In the genomic region with DNA sequence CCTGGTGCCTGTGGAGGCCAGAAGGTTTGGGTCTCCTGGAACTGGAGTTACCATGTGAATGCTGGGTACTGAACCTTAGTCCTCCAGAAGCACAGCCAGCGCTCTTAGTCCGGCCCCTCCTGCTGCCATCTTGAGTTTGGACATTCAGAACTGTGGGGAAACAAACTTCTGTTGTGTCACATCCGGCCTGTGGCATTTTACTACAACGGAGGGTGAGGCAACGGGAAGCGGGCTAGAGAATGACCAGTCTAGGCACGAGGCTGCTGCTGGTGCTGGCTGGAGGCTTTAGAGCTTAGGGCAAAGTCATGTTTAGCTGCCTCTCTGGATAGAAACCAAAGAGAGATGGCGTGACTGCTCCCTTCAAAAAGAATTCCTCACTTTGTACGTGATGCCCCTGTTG, we compare ENCODE assay signal across 32 mouse cellular contexts. TPM values are rescaled to one million over a fixed set of nuclear protein-coding genes. Genes with fewer than 3 reads are reported as not detected.
DNase-seq lines count a peak whose midpoint lies in the region; ATAC-seq and TF ChIP-seq lines count a peak whose summit lies in the region.
"Had no signal": no experiment of that assay in that cellular context is flagged by ENCODE, and none has a peak within 500 bp of the region (broad histone marks: within the 10 kb centered on the region; RNA-seq: fewer than 3 reads in every experiment).

No protein-coding gene starts in this region.

- no peak for ATAC-seq in midbrain, postnatal 0 days (ENCODE audit: low FRiP score)
- ATAC-seq in hematopoietic stem cell, adult 5-6 weeks (replicated peaks in 1 of 2; ENCODE audit: insufficient read depth in 1 of 2, low FRiP score in 2 of 2, low TSS enrichment in 1 of 2, low read depth in 1 of 2, poor library complexity in 2 of 2, severe bottlenecking in 2 of 2), result peak; percentile 49 to 85; a peak in 2 of 4 replicates
- ATAC-seq: CD4-positive, CD25-positive, alpha-beta regulatory T cell, adult 4 months; hindbrain, embryonic 16.5 days; intestine, embryonic 15.5 days; midbrain, embryonic 15.5 days had no signal

- intact Hi-C loops in heart, postnatal 10 days (cut with DNase I), result no loop called here

- H3K27ac ChIP-seq in heart, embryonic 10.5 days, result peak overlapping the region; percentile 77
- H3K27ac ChIP-seq in midbrain, embryonic 10.5 days (replicated peaks), result 0 out of 2 replicates have a peak overlapping the region, but pooled peaks have one; percentile 49
- H3K27ac ChIP-seq in midbrain, postnatal 0 days (ENCODE audit: low read depth, low read length), result no peak overlapping the region
- H3K27ac ChIP-seq: intestine, embryonic 15.5 days; limb, embryonic 15.5 days; midbrain, embryonic 15.5 days; neural tube, embryonic 13.5 days; stomach, embryonic 15.5 days had no signal

- no peaks in the 10 kb centered on the region for H3K9me3 ChIP-seq in heart, embryonic 10.5 days
- no peaks in the 10 kb centered on the region for H3K9me3 ChIP-seq in midbrain, embryonic 10.5 days (replicated peaks)
- no peaks in the 10 kb centered on the region for H3K9me3 ChIP-seq in midbrain, postnatal 0 days (ENCODE audit: low read length)
- H3K9me3 ChIP-seq: intestine, embryonic 15.5 days; limb, embryonic 15.5 days; midbrain, embryonic 15.5 days; neural tube, embryonic 13.5 days; stomach, embryonic 15.5 days had no signal

- no peaks in the 10 kb centered on the region for H3K36me3 ChIP-seq in heart, embryonic 10.5 days
- no peaks in the 10 kb centered on the region for H3K36me3 ChIP-seq in midbrain, embryonic 10.5 days
- no peaks in the 10 kb centered on the region for H3K36me3 ChIP-seq in midbrain, postnatal 0 days (ENCODE audit: insufficient read depth, low read length)
- H3K36me3 ChIP-seq: intestine, embryonic 15.5 days; limb, embryonic 15.5 days; midbrain, embryonic 15.5 days; neural tube, embryonic 13.5 days; stomach, embryonic 15.5 days had no signal

- 72% methylated on average over 9 of the region's 9 CpGs for WGBS in heart, embryonic 10.5 days
- 92% methylated on average over 9 of the region's 9 CpGs for WGBS in midbrain, embryonic 10.5 days
- WGBS in midbrain, postnatal 0 days, result 78% methylated on average over 9 of the region's 9 CpGs

- no peak overlapping the region for H3K9ac ChIP-seq in midbrain, postnatal 0 days (replicated peaks; ENCODE audit: low read length, poor library complexity, severe bottlenecking)
- H3K9ac ChIP-seq: intestine, embryonic 15.5 days; limb, embryonic 15.5 days; midbrain, embryonic 15.5 days; neural tube, embryonic 13.5 days; stomach, embryonic 15.5 days had no signal

- no peak for TF ChIP-seq CTCF in midbrain, postnatal 0 days (IDR thresholded peaks at IDR 0.05)

- no peak overlapping the region for H3K4me3 ChIP-seq in heart, embryonic 10.5 days
- no peak overlapping the region for H3K4me3 ChIP-seq in midbrain, embryonic 10.5 days
- no peak overlapping the region for H3K4me3 ChIP-seq in midbrain, postnatal 0 days (ENCODE audit: low read depth, low read length)
- H3K4me3 ChIP-seq: intestine, embryonic 15.5 days; limb, embryonic 15.5 days; midbrain, embryonic 15.5 days; myocyte; neural tube, embryonic 13.5 days; stomach, embryonic 15.5 days had no signal

- H3K4me2 ChIP-seq in midbrain, postnatal 0 days (ENCODE audit: low read depth, low read length, poor library complexity, severe bottlenecking), result no peak overlapping the region
- H3K4me2 ChIP-seq: intestine, embryonic 15.5 days; limb, embryonic 15.5 days; midbrain, embryonic 15.5 days; neural tube, embryonic 13.5 days; stomach, embryonic 15.5 days had no signal

- H3K4me1 ChIP-seq in heart, embryonic 10.5 days, result peaks cover 14% of the 10 kb centered on the region; the same call in 1 of the 2 replicates
- H3K4me1 ChIP-seq in midbrain, embryonic 10.5 days, result peaks cover 2% of the 10 kb centered on the region; the same call in 1 of the 2 replicates
- no peaks in the 10 kb centered on the region for H3K4me1 ChIP-seq in midbrain, postnatal 0 days (ENCODE audit: insufficient read depth, low read length)
- H3K4me1 ChIP-seq: limb, embryonic 15.5 days; midbrain, embryonic 15.5 days; neural tube, embryonic 13.5 days had no signal

- DNase-seq in heart, embryonic 10.5 days (ENCODE audit: low spot score), result no peak
- no peak for DNase-seq in heart, postnatal 10 days
- no peak for DNase-seq in midbrain, embryonic 10.5 days (ENCODE audit: low spot score)
- no peak for DNase-seq in midbrain, postnatal 0 days (ENCODE audit: low spot score)
- DNase-seq in kidney, postnatal 4 days, result no peak
- no peak for DNase-seq in kidney, postnatal 10 days
- DNase-seq: adrenal gland, postnatal 25 days; cerebellum, adult 9-11 months; gastrocnemius, postnatal 36 days; heart, postnatal 4 days; kidney, adult 9 months; kidney, postnatal 36 days; left cerebral cortex, postnatal 4 days; lung, adult 18-20 months; lung, postnatal 14 days; thymus, adult 2 months; thymus, postnatal 4 days had no signal

- H3K27me3 ChIP-seq in heart, embryonic 10.5 days (ENCODE audit: insufficient read depth, poor library complexity, severe bottlenecking), result 0 out of 2 replicates have a peak, but pooled peaks cover 6% of the 10 kb centered on the region
- no peaks in the 10 kb centered on the region for H3K27me3 ChIP-seq in midbrain, embryonic 10.5 days (ENCODE audit: low read depth, poor library complexity, severe bottlenecking)
- no peaks in the 10 kb centered on the region for H3K27me3 ChIP-seq in midbrain, postnatal 0 days (ENCODE audit: insufficient read depth, low read length)
- H3K27me3 ChIP-seq: intestine, embryonic 15.5 days; limb, embryonic 15.5 days; midbrain, embryonic 15.5 days; neural tube, embryonic 13.5 days; stomach, embryonic 15.5 days had no signal

RNA-seq across cellular contexts. Expression of a gene that starts 39.0 kb away (rescaled TPM):
- not detected in 2 replicates for polyA plus RNA-seq in heart, embryonic 10.5 days (2016; fragmentation: Nextera tagmentation; extraction: Ambion mirVana)
- not detected for total RNA-seq in heart, postnatal 10 days (2021)
- polyA plus RNA-seq in midbrain, embryonic 10.5 days (2016; fragmentation: Nextera tagmentation; extraction: Ambion mirVana), result not detected in 2 replicates
- total RNA-seq in midbrain, postnatal 0 days (2014; rRNA removed), result not detected in 2 replicates
- not detected in 2 replicates for polyA plus RNA-seq in midbrain, postnatal 0 days (2015; fragmentation: Nextera tagmentation; extraction: Ambion mirVana)
- total RNA-seq in hematopoietic stem cell, adult 5-6 weeks (2017), result 1.7 TPM in 1 of 2 replicates, not detected in the other
- total RNA-seq: adrenal gland, postnatal 25 days; ES-E14; gastrocnemius, adult 18-20 months; gastrocnemius, postnatal 36 days; heart, postnatal 4 days; left cerebral cortex, adult 18-20 months; left cerebral cortex, postnatal 4 days had no signal
- polyA plus RNA-seq: CD4-positive, CD25-positive, alpha-beta regulatory T cell, adult 4 months; embryonic facial prominence, embryonic 11.5 days; forebrain, embryonic 11.5 days; heart, embryonic 14.5 days; intestine, embryonic 15.5 days; limb, embryonic 15.5 days; midbrain, embryonic 15.5 days; neural tube, embryonic 13.5 days; thymus, adult 2 months had no signal
